Mouse (Mus musculus) ES-E14 (cell line): Measurements from ENCODE around the gene Sptb. TPM values are rescaled to one million over a fixed set of nuclear protein-coding genes. Genes with fewer than 3 reads are reported as not detected.

ENCODE experiments used
- DNase-seq: peaks from one replicate; pipeline ENCODE4 v3.0.0-alpha.2; 2013; ENCODE audit warnings: low read depth, low spot score
- H3K27ac ChIP-seq: 2 replicates; pipeline ENCODE4 v1.5.1; 2012; ENCODE audit warnings: low read depth, mild to moderate bottlenecking, low read length, moderate library complexity, mixed read lengths; ENCODE audit not compliant: poor library complexity, insufficient read depth, severe bottlenecking
- H3K36me3 ChIP-seq: 2 replicates; pipeline ENCODE4 v1.6.1; 2012; ENCODE audit warnings: mild to moderate bottlenecking, low read length, moderate library complexity, mixed read lengths; ENCODE audit not compliant: control insufficient read depth, poor library complexity, insufficient read depth, severe bottlenecking
- H3K4me1 ChIP-seq, 2 experiments: fragments of 150-350 bp in 1 of 2; sonication (generic) in 1 of 2; 2 replicates each; pipeline ENCODE4 v1.6.1; 2012; ENCODE audit warnings: low read length in 2 of 2, mild to moderate bottlenecking in 1 of 2, mixed read lengths in 1 of 2; ENCODE audit not compliant: control insufficient read depth in 2 of 2, insufficient read depth in 2 of 2, poor library complexity in 1 of 2
- H3K4me3 ChIP-seq, 2 experiments: fragments of 150-350 bp in 1 of 2; sonication (generic) in 1 of 2; 2 replicates each; pipeline ENCODE4 v1.5.1; 2012; ENCODE audit warnings: low read length in 2 of 2, low read depth in 1 of 2, mild to moderate bottlenecking in 1 of 2, mixed read lengths in 1 of 2; ENCODE audit not compliant: insufficient read depth in 1 of 2, poor library complexity in 1 of 2, severe bottlenecking in 1 of 2
- H3K9ac ChIP-seq: 2 replicates; pipeline ENCODE4 v1.6.1; 2012; ENCODE audit warnings: low read depth, mild to moderate bottlenecking, low read length, mixed read lengths; ENCODE audit not compliant: poor library complexity, insufficient read depth, severe bottlenecking
- H3K9me3 ChIP-seq: fragments of 150-350 bp; sonication (generic); 2 replicates; pipeline ENCODE4 v1.6.1; 2012; ENCODE audit warnings: low read depth, mild to moderate bottlenecking, low read length; ENCODE audit not compliant: control insufficient read depth, insufficient read depth
- CHD2 ChIP-seq: IDR thresholded peaks from 2 replicates; pipeline ENCODE4 v1.6.1; 2014; ENCODE audit warnings: mild to moderate bottlenecking, low read depth, low read length, inconsistent platforms
- HCFC1 ChIP-seq: IDR thresholded peaks from 2 replicates; pipeline ENCODE4 v1.6.1; 2012; ENCODE audit warnings: low read length, inconsistent platforms, borderline replicate concordance; ENCODE audit not compliant: insufficient read depth
- MAFK ChIP-seq: IDR thresholded peaks from 2 replicates; pipeline ENCODE4 v1.6.1; 2014; ENCODE audit warnings: mild to moderate bottlenecking, low read depth, low read length, inconsistent platforms; ENCODE audit not compliant: insufficient read depth
- ZC3H11A ChIP-seq: IDR thresholded peaks from 2 replicates; pipeline ENCODE4 v1.6.1; 2012; ENCODE audit warnings: low read depth, mild to moderate bottlenecking, inconsistent platforms, low read length, borderline replicate concordance
- ZNF384 ChIP-seq: IDR thresholded peaks from 2 replicates; pipeline ENCODE4 v1.6.1; 2012; ENCODE audit warnings: low read depth, low read length, inconsistent platforms
- in situ Hi-C, 2 experiments: fragments of 600-800 bp; cut with MboI; formaldehyde crosslinking; loops; one replicate each; pipeline ENCODE4 v1.15.1; 2025; ENCODE audit warnings: low sequenced_read_pairs in 2 of 2, inconsistent platforms in 1 of 2; ENCODE audit not compliant: unreplicated experiment in 2 of 2
- total RNA-seq: library from RNA; depleted of rRNA; stranded (reverse); fragments of 300-350 nt; gene quantifications from 2 replicates; pipeline ENCODE4 v1.2.3, GENCODE M21; 2012

The Sptb gene
- total RNA-seq, 1 experiment, result 3.6 TPM

DNA sequence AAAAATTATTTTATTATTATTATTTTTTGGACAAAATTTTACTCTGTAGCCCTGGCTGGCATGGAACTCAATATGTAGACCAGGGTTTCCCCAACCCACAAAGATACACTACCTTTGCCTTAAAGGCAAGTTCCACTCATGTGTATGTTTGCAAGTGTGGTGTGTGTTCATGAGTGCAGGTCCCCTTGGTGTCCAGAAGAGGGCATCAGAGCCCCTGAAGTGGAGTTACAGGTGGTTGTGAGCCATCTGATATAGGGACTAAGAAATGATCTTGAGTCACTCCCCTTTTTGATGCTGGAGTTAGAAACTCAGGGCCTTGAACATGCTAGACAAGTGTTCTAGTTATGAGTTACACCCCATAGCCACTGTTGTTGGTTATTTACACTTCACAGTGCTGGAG lies 125.3 kb downstream of the Sptb start:
- Histone ChIP-seq H3K36me3 (no peaks in the 10 kb centered on the region), H3K27ac (no peak overlapping the region), H3K4me1 (peaks cover 0 to 2% of the 10 kb centered on the region in 2 experiments; a peak in 1 of 4 replicates), H3K9me3 (no peaks in the 10 kb centered on the region), H3K4me3 (no peak overlapping the region), H3K9ac (no peak overlapping the region)
- TF ChIP-seq CHD2 (no peak), HCFC1 (no peak), ZC3H11A (no peak), ZNF384 (no peak), MAFK (no peak)
- no peak for DNase-seq
- in situ Hi-C loops, result no loop called here

GRCm38 (mm10) chr12:76583454-76583853 lies 126.9 kb downstream of the Sptb start:
- H3K9me3 ChIP-seq, result no peaks in the 10 kb centered on the region
- H3K4me3 ChIP-seq, result no peak overlapping the region
- TF ChIP-seq HCFC1 (no peak), ZC3H11A (no peak), MAFK (no peak), CHD2 (no peak), ZNF384 (no peak)
- no peak overlapping the region for H3K27ac ChIP-seq
- H3K9ac ChIP-seq, result no peak overlapping the region
- in situ Hi-C loops, result no loop called here
- peaks cover 11% of the 10 kb centered on the region for H3K36me3 ChIP-seq
- H3K4me1 ChIP-seq, result peaks cover 0 to 2% of the 10 kb centered on the region in 2 experiments; a peak in 1 of 4 replicates
- DNase-seq, result no peak

- Histone ChIP-seq H3K27ac (no peak overlapping the region), H3K9me3 (no peaks in the 10 kb centered on the region), H3K4me1 (peaks cover 0 to 2% of the 10 kb centered on the region in 2 experiments; a peak in 1 of 4 replicates), H3K4me3 (no peak overlapping the region), H3K36me3 (peaks cover 17% of the 10 kb centered on the region), H3K9ac (no peak overlapping the region)
- DNase-seq, result no peak
- in situ Hi-C loops, result no loop called here
- TF ChIP-seq MAFK (no peak), ZC3H11A (no peak), ZNF384 (no peak), HCFC1 (no peak), CHD2 (no peak)
Observed at GRCm38 (mm10) chr12:76582841-76583240, 127.5 kb downstream of the Sptb start.

- no peak overlapping the region for H3K9ac ChIP-seq
- H3K4me3 ChIP-seq, result no peak overlapping the region
- H3K9me3 ChIP-seq, result no peaks in the 10 kb centered on the region
- H3K27ac ChIP-seq, result no peak overlapping the region
- TF ChIP-seq CHD2, result no peak
- no peak for TF ChIP-seq MAFK
- no peak for TF ChIP-seq ZNF384
- TF ChIP-seq HCFC1, result no peak
- no peak for TF ChIP-seq ZC3H11A
- peaks cover 0 to 2% of the 10 kb centered on the region in 2 experiments; a peak in 1 of 4 replicates for H3K4me1 ChIP-seq
- in situ Hi-C loops, result no loop called here
- peaks cover 24% of the 10 kb centered on the region for H3K36me3 ChIP-seq
- no peak for DNase-seq
Observed at GRCm38 (mm10) chr12:76582139-76582538, 128.2 kb downstream of the Sptb start.

- in situ Hi-C loops, result no loop called here
- no peak for DNase-seq
- Histone ChIP-seq H3K36me3 (peaks cover 46% of the 10 kb centered on the region), H3K9me3 (no peaks in the 10 kb centered on the region), H3K4me1 (peaks cover 0 to 2% of the 10 kb centered on the region in 2 experiments; a peak in 1 of 4 replicates), H3K4me3 (no peak overlapping the region), H3K27ac (no peak overlapping the region), H3K9ac (no peak overlapping the region)
- TF ChIP-seq MAFK, result no peak
- TF ChIP-seq ZNF384, result no peak
- no peak for TF ChIP-seq ZC3H11A
- TF ChIP-seq HCFC1, result no peak
- no peak for TF ChIP-seq CHD2
Observed at GRCm38 (mm10) chr12:76579806-76580205, 130.5 kb downstream of the Sptb start.
